Mouse (Mus musculus) heart, adult 10 weeks (tissue): ENCODE measurements around the gene Pcsk7. TPM values are rescaled to one million over a fixed set of nuclear protein-coding genes. Genes with fewer than 3 reads are reported as not detected.

Experiments used
- polyA plus RNA-seq: library from polyadenylated mRNA; stranded (reverse); fragments of 350-450 nt; fragmentation: Illumina TruSeq; extraction: RNeasy Lipid Tissue Mini Kit (QIAGEN cat#74804); gene quantifications from one replicate; pipeline ENCODE4 v1.2.3, GENCODE M21; 2014; ENCODE audit warnings: low read depth, low replicate concordance

The Pcsk7 gene
- polyA plus RNA-seq: 16.3 TPM

DNA sequence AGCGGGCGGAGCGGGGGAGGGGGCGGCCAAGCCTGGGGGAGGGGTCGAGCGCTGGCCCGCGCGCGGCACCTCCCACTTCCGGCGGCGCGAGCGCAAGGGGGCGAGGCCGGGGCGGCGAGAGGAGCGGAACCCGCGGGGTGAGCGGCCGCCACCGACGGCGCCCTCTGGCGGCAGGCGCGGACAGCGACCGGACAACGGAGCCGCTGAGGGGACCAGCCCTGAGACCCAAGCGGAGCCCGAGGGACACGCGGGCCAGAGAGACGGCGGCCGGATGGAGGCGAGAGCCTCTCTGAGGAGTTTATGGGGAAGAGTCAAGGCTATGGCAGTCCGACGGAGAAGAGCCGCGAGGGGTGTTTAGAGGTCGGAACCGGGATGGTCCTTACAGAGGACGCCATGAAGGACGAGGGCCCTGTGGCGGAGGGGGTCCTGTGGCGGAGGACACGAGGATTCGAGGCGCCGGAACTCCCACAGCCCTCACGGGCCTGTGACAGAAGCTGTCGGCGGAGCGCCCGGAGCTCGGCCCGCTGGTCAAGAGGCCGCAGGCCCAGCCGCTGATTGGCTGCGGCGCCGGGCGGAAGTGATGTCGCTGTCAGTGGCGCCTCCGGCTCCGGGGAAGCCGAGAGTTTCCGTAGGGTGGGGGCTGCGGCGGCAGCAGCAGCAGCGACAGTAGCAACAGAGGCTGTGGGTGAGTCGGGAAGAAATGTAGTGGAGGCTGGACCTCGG is at the start of gene Pcsk7, which contains the start of gene Rnf214:
Pcsk7 (plus strand) TSS at position 143 of the 723 bp plus-strand sequence.
Rnf214 (minus strand) TSS at position 557 of the 723 bp plus-strand sequence.

DNA sequence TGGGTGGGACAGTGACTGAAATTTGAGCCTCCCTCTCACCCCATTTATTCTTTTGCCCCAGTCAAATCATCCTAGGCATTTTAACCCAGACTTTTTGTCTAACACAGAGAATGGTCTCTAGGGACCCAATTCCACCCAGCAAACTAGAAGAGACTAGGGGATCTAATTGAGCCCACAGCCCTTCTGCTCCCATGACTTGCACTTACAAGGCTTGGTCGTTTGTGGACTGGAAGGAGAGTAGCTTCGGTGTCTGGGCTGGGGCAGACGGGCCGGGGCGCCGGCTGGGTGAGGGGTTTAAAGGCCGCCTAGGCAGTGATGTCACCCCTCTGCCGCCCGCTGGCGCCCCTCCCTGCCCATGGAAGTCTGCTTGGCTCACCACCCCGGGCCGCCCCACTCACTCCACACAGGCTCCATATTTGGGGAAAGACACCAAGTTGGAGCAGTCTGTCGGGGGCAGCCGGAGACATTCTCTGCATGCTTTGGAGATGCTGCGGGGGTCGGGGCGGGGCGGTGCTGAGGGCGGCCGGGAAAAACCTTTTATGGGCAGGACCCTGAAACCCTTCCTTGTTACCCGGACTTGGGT is 29.4 kb downstream of the Pcsk7 start, which contains the start of gene Tagln:
Tagln (minus strand) TSS at position 431 of the 583 bp plus-strand sequence.

DNA sequence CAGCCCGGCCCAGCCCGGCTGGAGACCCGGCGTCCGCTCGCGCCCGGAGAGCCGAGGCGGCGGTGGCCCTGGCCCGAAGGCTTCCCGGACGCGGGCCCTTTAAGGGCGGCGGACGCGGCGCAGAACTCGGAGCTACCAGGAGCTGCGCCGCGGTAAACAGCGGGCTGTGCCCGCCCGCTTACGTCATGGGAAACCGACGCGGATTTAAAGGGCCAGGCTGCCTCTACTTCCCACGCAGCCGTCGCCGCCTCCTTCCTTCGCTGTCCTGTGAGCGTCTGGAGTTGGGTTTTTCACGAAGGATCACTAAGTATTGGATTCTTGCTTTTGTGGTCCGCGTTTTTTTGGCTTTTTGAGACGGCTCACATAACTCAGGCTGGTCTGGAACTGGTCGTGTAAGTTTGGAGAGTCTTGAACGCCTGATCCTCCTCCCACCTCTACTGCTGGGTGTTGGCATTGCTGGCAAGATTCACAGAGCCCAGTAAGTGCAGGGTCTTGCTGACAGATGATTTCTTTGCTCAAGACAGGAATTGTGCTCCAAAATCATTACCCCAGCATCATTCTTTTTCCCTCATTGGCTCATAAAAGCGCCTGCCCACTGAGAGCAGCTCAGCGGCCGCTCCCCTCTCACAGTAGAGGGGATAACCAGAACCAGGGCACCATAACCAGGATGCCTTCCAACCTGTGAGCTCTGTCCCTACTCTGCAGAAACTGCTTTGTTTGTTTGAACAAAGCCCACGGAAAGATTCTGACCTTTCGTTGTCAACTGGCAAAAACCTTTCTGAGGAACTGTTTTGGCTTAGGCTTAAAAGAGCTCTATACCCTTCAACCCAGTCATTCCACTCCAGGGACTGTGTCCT is 49.0 kb downstream of the Pcsk7 start, which contains the start of gene Sidt2:
Sidt2 (minus strand) TSS at position 152 of the 857 bp plus-strand sequence.

Other genes with a start within 250 kb of the Pcsk7 start
- 7.6 TPM for gene Cep164, start 77.8 kb upstream of the Pcsk7 start, polyA plus RNA-seq
- 19.7 TPM for gene Bace1, start 67.9 kb upstream of the Pcsk7 start, polyA plus RNA-seq
- 23.4 TPM for gene Rnf214, start 414 bp downstream of the Pcsk7 start, polyA plus RNA-seq
- gene Tagln, start 29.6 kb downstream of the Pcsk7 start, polyA plus RNA-seq: 94.0 TPM
- gene Sidt2, start 48.8 kb downstream of the Pcsk7 start, polyA plus RNA-seq: 65.0 TPM
- 31.4 TPM for gene Pafah1b2, start 106.2 kb downstream of the Pcsk7 start, polyA plus RNA-seq
- gene Sik3, start 106.3 kb downstream of the Pcsk7 start, polyA plus RNA-seq: 47.0 TPM